Mouse (Mus musculus) hindbrain, embryonic 10.5 days (tissue): ENCODE data around the gene Gabrg3. TPM values are rescaled to one million over a fixed set of nuclear protein-coding genes. Genes with fewer than 3 reads are reported as not detected.
"Not testable (repeated sequence)": the region's sequence is repeated elsewhere in the genome, so short reads cannot be mapped to it uniquely, and the experiment has no call there.

Source experiments
- DNase-seq: peaks from one replicate; pipeline ENCODE4 v3.0.0-alpha.2; 2017; ENCODE audit warnings: low spot score
- H3K27ac ChIP-seq: fragments of 300-500 bp; sonication (generic); 2 replicates; pipeline ENCODE4 v1.5.1; 2016; ENCODE audit warnings: mild to moderate bottlenecking, moderate library complexity
- H3K27me3 ChIP-seq: fragments of 300-500 bp; sonication (generic); 2 replicates; pipeline ENCODE4 v1.6.1; 2016; ENCODE audit warnings: mild to moderate bottlenecking; ENCODE audit not compliant: poor library complexity, insufficient read depth, severe bottlenecking
- H3K36me3 ChIP-seq: fragments of 300-500 bp; sonication (generic); 2 replicates; pipeline ENCODE4 v1.6.1; 2016; ENCODE audit warnings: mild to moderate bottlenecking, moderate library complexity
- H3K4me1 ChIP-seq: fragments of 300-500 bp; sonication (generic); replicated peaks from 2 replicates; pipeline ENCODE4 v1.6.1; 2016; ENCODE audit warnings: mild to moderate bottlenecking
- H3K4me3 ChIP-seq: fragments of 300-500 bp; sonication (generic); 2 replicates; pipeline ENCODE4 v1.5.1; 2016; ENCODE audit warnings: mild to moderate bottlenecking, moderate library complexity
- H3K9me3 ChIP-seq: fragments of 300-500 bp; sonication (generic); 2 replicates; pipeline ENCODE4 v1.6.1; 2016; ENCODE audit warnings: mild to moderate bottlenecking, moderate library complexity
- WGBS: fragments of 180-500 bp; shearing (Covaris S2); methylation state at CpG from one replicate; pipeline ENCODE4 v1.1.7; 2016; 5-methylcytosine and 5-hydroxymethylcytosine counted together
- polyA plus RNA-seq: library from polyadenylated mRNA; unstranded; fragments of >200 nt; fragmentation: Nextera tagmentation; extraction: Ambion mirVana; gene quantifications from 2 replicates; pipeline ENCODE4 v1.2.1, GENCODE M21; 2016

The Gabrg3 gene
- polyA plus RNA-seq, 1 experiment from 2014 or later: not detected

GRCm38 (mm10) chr7:57293564-57293963 is 93.4 kb downstream of the Gabrg3 start:
- Histone ChIP-seq H3K27me3 (no peaks in the 10 kb centered on the region), H3K4me3 (no peak overlapping the region), H3K27ac (no peak overlapping the region), H3K36me3 (no peaks in the 10 kb centered on the region), H3K9me3 (no peaks in the 10 kb centered on the region), H3K4me1 (no peaks in the 10 kb centered on the region)
- WGBS: 86% methylated on average over 6 of the region's 6 CpGs
- no peak for DNase-seq

- H3K4me1 ChIP-seq: no peaks in the 10 kb centered on the region
- WGBS: 91% methylated on average over 6 of the region's 6 CpGs
- no peaks in the 10 kb centered on the region for H3K9me3 ChIP-seq
- no peak overlapping the region for H3K27ac ChIP-seq
- H3K4me3 ChIP-seq: no peak overlapping the region
- no peak for DNase-seq
- no peaks in the 10 kb centered on the region for H3K27me3 ChIP-seq
- no peaks in the 10 kb centered on the region for H3K36me3 ChIP-seq
Measured at GRCm38 (mm10) chr7:57283186-57283585, 103.8 kb downstream of the Gabrg3 start.

GRCm38 (mm10) chr7:57278841-57279240 is 108.1 kb downstream of the Gabrg3 start:
- no peaks in the 10 kb centered on the region for H3K4me1 ChIP-seq
- no peaks in the 10 kb centered on the region for H3K36me3 ChIP-seq
- WGBS: 88% methylated on average over 3 of the region's 3 CpGs
- H3K9me3 ChIP-seq: no peaks in the 10 kb centered on the region
- no peak for DNase-seq
- no peak overlapping the region for H3K27ac ChIP-seq
- no peaks in the 10 kb centered on the region for H3K27me3 ChIP-seq
- H3K4me3 ChIP-seq: no peak overlapping the region

- H3K27me3 ChIP-seq: no peaks in the 10 kb centered on the region
- no peaks in the 10 kb centered on the region for H3K9me3 ChIP-seq
- no peaks in the 10 kb centered on the region for H3K4me1 ChIP-seq
- no peak overlapping the region for H3K4me3 ChIP-seq
- DNase-seq: no peak
- no peak overlapping the region for H3K27ac ChIP-seq
- 62% methylated on average over 1 of the region's 1 CpGs for WGBS
- no peaks in the 10 kb centered on the region for H3K36me3 ChIP-seq
Measured at GRCm38 (mm10) chr7:57260201-57260600, 126.8 kb downstream of the Gabrg3 start.

- H3K36me3 ChIP-seq: no peaks in the 10 kb centered on the region
- 80% methylated on average over 5 of the region's 5 CpGs for WGBS
- no peaks in the 10 kb centered on the region for H3K27me3 ChIP-seq
- no peak overlapping the region for H3K27ac ChIP-seq
- no peaks in the 10 kb centered on the region for H3K9me3 ChIP-seq
- H3K4me1 ChIP-seq: no peaks in the 10 kb centered on the region
- DNase-seq: no peak
- H3K4me3 ChIP-seq: no peak overlapping the region
Measured at GRCm38 (mm10) chr7:57258893-57259574, 128.0 kb downstream of the Gabrg3 start.

- Histone ChIP-seq H3K4me1 (no peaks in the 10 kb centered on the region), H3K9me3 (no peaks in the 10 kb centered on the region), H3K4me3 (no peak overlapping the region), H3K27me3 (no peaks in the 10 kb centered on the region), H3K27ac (no peak overlapping the region), H3K36me3 (no peaks in the 10 kb centered on the region)
- 86% methylated on average over 4 of the region's 4 CpGs for WGBS
- DNase-seq: no peak
Measured at GRCm38 (mm10) chr7:57243981-57244380, 143.0 kb downstream of the Gabrg3 start.

GRCm38 (mm10) chr7:57214119-57214518 is 172.9 kb downstream of the Gabrg3 start:
- no peaks in the 10 kb centered on the region for H3K9me3 ChIP-seq
- no peaks in the 10 kb centered on the region for H3K4me1 ChIP-seq
- H3K27me3 ChIP-seq: no peaks in the 10 kb centered on the region
- no peak for DNase-seq
- H3K4me3 ChIP-seq: no peak overlapping the region
- H3K36me3 ChIP-seq: no peaks in the 10 kb centered on the region
- 76% methylated on average over 1 of the region's 1 CpGs for WGBS
- H3K27ac ChIP-seq: no peak overlapping the region

GRCm38 (mm10) chr7:57186015-57186414 is 201.0 kb downstream of the Gabrg3 start:
- H3K4me1 ChIP-seq: no peaks in the 10 kb centered on the region
- WGBS: 82% methylated on average over 1 of the region's 1 CpGs
- H3K4me3 ChIP-seq: no peak overlapping the region
- no peaks in the 10 kb centered on the region for H3K9me3 ChIP-seq
- no peaks in the 10 kb centered on the region for H3K27me3 ChIP-seq
- no peaks in the 10 kb centered on the region for H3K36me3 ChIP-seq
- DNase-seq: no peak
- no peak overlapping the region for H3K27ac ChIP-seq

GRCm38 (mm10) chr7:57175891-57176545 is 211.0 kb downstream of the Gabrg3 start:
- H3K27ac ChIP-seq, H3K36me3 ChIP-seq, DNase-seq, H3K4me1 ChIP-seq, H3K27me3 ChIP-seq, H3K9me3 ChIP-seq, H3K4me3 ChIP-seq: not testable (repeated sequence)
- WGBS: 49% methylated on average over 2 of the region's 2 CpGs

- Histone ChIP-seq H3K27me3 (no peaks in the 10 kb centered on the region), H3K4me3 (no peak overlapping the region), H3K4me1 (no peaks in the 10 kb centered on the region), H3K9me3 (no peaks in the 10 kb centered on the region), H3K27ac (no peak overlapping the region), H3K36me3 (no peaks in the 10 kb centered on the region)
- DNase-seq: no peak
- 51% methylated on average over 3 of the region's 3 CpGs for WGBS
Measured at GRCm38 (mm10) chr7:57166931-57167330, 220.1 kb downstream of the Gabrg3 start.

GRCm38 (mm10) chr7:57158211-57158610 is 228.8 kb downstream of the Gabrg3 start:
- DNase-seq: no peak
- Histone ChIP-seq H3K27ac (no peak overlapping the region), H3K4me3 (no peak overlapping the region), H3K27me3 (no peaks in the 10 kb centered on the region), H3K36me3 (no peaks in the 10 kb centered on the region), H3K9me3 (no peaks in the 10 kb centered on the region), H3K4me1 (peaks cover 5% of the 10 kb centered on the region; the same call in 1 of the 2 replicates)
- WGBS: 83% methylated on average over 3 of the region's 3 CpGs

GRCm38 (mm10) chr7:57153743-57154142 is 233.2 kb downstream of the Gabrg3 start:
- H3K27me3 ChIP-seq: no peaks in the 10 kb centered on the region
- no peak for DNase-seq
- H3K4me1 ChIP-seq: peaks cover 5% of the 10 kb centered on the region; the same call in 1 of the 2 replicates
- H3K36me3 ChIP-seq: no peaks in the 10 kb centered on the region
- H3K27ac ChIP-seq: no peak overlapping the region
- H3K4me3 ChIP-seq: no peak overlapping the region
- H3K9me3 ChIP-seq: no peaks in the 10 kb centered on the region
- 41% methylated on average over 5 of the region's 5 CpGs for WGBS

GRCm38 (mm10) chr7:57150768-57151167 is 236.2 kb downstream of the Gabrg3 start:
- Histone ChIP-seq H3K27ac (no peak overlapping the region), H3K4me3 (no peak overlapping the region), H3K36me3 (no peaks in the 10 kb centered on the region), H3K9me3 (no peaks in the 10 kb centered on the region), H3K4me1 (peaks cover 5% of the 10 kb centered on the region; the same call in 1 of the 2 replicates), H3K27me3 (no peaks in the 10 kb centered on the region)
- no peak for DNase-seq
- WGBS: 71% methylated on average over 5 of the region's 5 CpGs
